Comparison of ENCODE assay signal across 8 mouse cellular contexts in genomic region chr10:63089758-63090571, GRCm38 (mm10). TPM values are rescaled to one million over a fixed set of nuclear protein-coding genes. Genes with fewer than 3 reads are reported as not detected.
A peak's percentile ranks its signal among the peaks of the same experiment; 100 is the strongest.
DNase-seq lines count a peak whose midpoint lies in the region; ATAC-seq and TF ChIP-seq lines count a peak whose summit lies in the region.

No protein-coding gene starts in this region.

- peak overlapping the region; percentile 64 for H3K9ac ChIP-seq in heart, embryonic 11.5 days (ENCODE audit: low read depth, low read length)
- H3K9ac ChIP-seq in forebrain, embryonic 16.5 days (replicated peaks; ENCODE audit: low read depth, low read length), result peak overlapping the region; percentile 35
- peak overlapping the region; percentile 43; the same call in 1 of the 2 replicates for H3K9ac ChIP-seq in limb, embryonic 14.5 days (ENCODE audit: low read depth, low read length, severe bottlenecking)
- H3K9ac ChIP-seq in stomach, embryonic 15.5 days, result no peak overlapping the region

- ATAC-seq in heart, embryonic 11.5 days (replicated peaks; ENCODE audit: insufficient number of reproducible peaks, low FRiP score, low TSS enrichment), result no peak
- peak; percentile 20; the same call in 1 of the 2 replicates for ATAC-seq in forebrain, embryonic 16.5 days
- no peak for ATAC-seq in limb, embryonic 14.5 days (ENCODE audit: low FRiP score, low read depth)
- ATAC-seq in stomach, embryonic 15.5 days (ENCODE audit: insufficient read depth, low FRiP score, low read depth), result no peak

- no peak for TF ChIP-seq POLR2A in spleen, adult 2 months (IDR thresholded peaks at IDR 0.05; ENCODE audit: low read depth, low read length)
- no peak for TF ChIP-seq POLR2A in limb, embryonic 14.5 days (IDR thresholded peaks at IDR 0.05; ENCODE audit: borderline replicate concordance, extremely low read depth, insufficient read depth, insufficient read length)

- no peak overlapping the region for H3K27ac ChIP-seq in heart, embryonic 11.5 days (ENCODE audit: low read depth, low read length)
- H3K27ac ChIP-seq in spleen, adult 2 months (ENCODE audit: insufficient read depth, low read length), result no peak overlapping the region
- no peak overlapping the region for H3K27ac ChIP-seq in forebrain, embryonic 16.5 days (ENCODE audit: low read length)
- no peak overlapping the region for H3K27ac ChIP-seq in limb, embryonic 14.5 days (replicated peaks; ENCODE audit: low read depth, low read length)
- no peak overlapping the region for H3K27ac ChIP-seq in stomach, embryonic 15.5 days

- H3K27me3 ChIP-seq in heart, embryonic 11.5 days (ENCODE audit: control insufficient read depth, insufficient read depth, low read length), result peaks cover 3% of the 10 kb centered on the region; the same call in 1 of the 2 replicates
- no peaks in the 10 kb centered on the region for H3K27me3 ChIP-seq in spleen, adult 2 months (ENCODE audit: control insufficient read depth, insufficient read depth, low read length)
- no peaks in the 10 kb centered on the region for H3K27me3 ChIP-seq in forebrain, embryonic 16.5 days (replicated peaks; ENCODE audit: control insufficient read depth, insufficient read depth, low read length)
- H3K27me3 ChIP-seq in limb, embryonic 14.5 days (ENCODE audit: control insufficient read depth, insufficient read depth, low read length), result 0 out of 2 replicates have a peak, but pooled peaks cover 4% of the 10 kb centered on the region
- H3K27me3 ChIP-seq in stomach, embryonic 15.5 days (replicated peaks), result no peaks in the 10 kb centered on the region; the same call in 1 of the 2 replicates

- peak overlapping the region; percentile 74 for H3K4me2 ChIP-seq in heart, embryonic 11.5 days
- H3K4me2 ChIP-seq in forebrain, embryonic 16.5 days (ENCODE audit: low read length), result peak overlapping the region; percentile 57
- peak overlapping the region; percentile 44 for H3K4me2 ChIP-seq in limb, embryonic 14.5 days (replicated peaks; ENCODE audit: low read depth, low read length, severe bottlenecking)
- peak overlapping the region; percentile 55 for H3K4me2 ChIP-seq in stomach, embryonic 15.5 days

- no peaks in the 10 kb centered on the region for H3K36me3 ChIP-seq in heart, embryonic 11.5 days (ENCODE audit: control insufficient read depth, insufficient read depth, low read length)
- no peaks in the 10 kb centered on the region for H3K36me3 ChIP-seq in spleen, adult 2 months (ENCODE audit: control insufficient read depth, insufficient read depth, low read length)
- H3K36me3 ChIP-seq in forebrain, embryonic 16.5 days (ENCODE audit: control insufficient read depth, insufficient read depth), result no peaks in the 10 kb centered on the region
- no peaks in the 10 kb centered on the region for H3K36me3 ChIP-seq in limb, embryonic 14.5 days (ENCODE audit: control insufficient read depth, insufficient read depth, low read length)
- H3K36me3 ChIP-seq in stomach, embryonic 15.5 days, result no peaks in the 10 kb centered on the region

- WGBS in heart, embryonic 11.5 days (ENCODE audit: insufficient replicate concordance), result 5% methylated on average over 26 of the region's 26 CpGs
- 43% methylated on average over 26 of the region's 26 CpGs for WGBS in spleen, adult 2 months
- WGBS in forebrain, embryonic 16.5 days, result 2% methylated on average over 26 of the region's 26 CpGs
- 8% methylated on average over 26 of the region's 26 CpGs for WGBS in limb, embryonic 14.5 days
- WGBS in stomach, embryonic 15.5 days, result 8% methylated on average over 26 of the region's 26 CpGs

- TF ChIP-seq CTCF in spleen, adult 2 months (IDR thresholded peaks at IDR 0.05; ENCODE audit: extremely low read depth, insufficient read depth, insufficient read length, insufficient replicate concordance), result no peak

- H3K4me1 ChIP-seq in heart, embryonic 11.5 days (ENCODE audit: control insufficient read depth, insufficient read depth, low read length), result peaks cover 4% of the 10 kb centered on the region; the same call in 1 of the 2 replicates
- H3K4me1 ChIP-seq in spleen, adult 2 months (ENCODE audit: control insufficient read depth, insufficient read depth, insufficient read length), result peaks cover 4% of the 10 kb centered on the region; the same call in 1 of the 2 replicates
- H3K4me1 ChIP-seq in forebrain, embryonic 16.5 days (replicated peaks; ENCODE audit: control insufficient read depth, insufficient read depth, low read length), result peaks cover 12% of the 10 kb centered on the region
- H3K4me1 ChIP-seq in limb, embryonic 14.5 days (ENCODE audit: control insufficient read depth, insufficient read depth, low read length), result no peaks in the 10 kb centered on the region
- H3K4me1 ChIP-seq in stomach, embryonic 15.5 days, result peaks cover 6% of the 10 kb centered on the region; the same call in 1 of the 2 replicates

- DNase-seq in heart, adult 8-10 months (ENCODE audit: low spot score), result no peak
- no peak for DNase-seq in spleen, adult 2 months (ENCODE audit: low read depth in 1 of 2, low spot score in 2 of 2)
- DNase-seq in spleen, postnatal 4 days (ENCODE audit: low spot score in 2 of 2), result no peak
- DNase-seq in limb, embryonic 14.5 days (ENCODE audit: low spot score), result no peak
- DNase-seq in yolk sac, embryonic 10.5 days (ENCODE audit: low spot score), result no peak

- no peaks in the 10 kb centered on the region for H3K9me3 ChIP-seq in heart, embryonic 11.5 days (replicated peaks; ENCODE audit: control insufficient read depth, low read length)
- H3K9me3 ChIP-seq in forebrain, embryonic 16.5 days (ENCODE audit: control insufficient read depth, low read length), result no peaks in the 10 kb centered on the region
- H3K9me3 ChIP-seq in limb, embryonic 14.5 days (ENCODE audit: control insufficient read depth, low read length), result no peaks in the 10 kb centered on the region
- no peaks in the 10 kb centered on the region for H3K9me3 ChIP-seq in stomach, embryonic 15.5 days

- peak overlapping the region; percentile 40 for H3K4me3 ChIP-seq in heart, embryonic 11.5 days (ENCODE audit: low read depth, low read length)
- H3K4me3 ChIP-seq in spleen, adult 2 months (ENCODE audit: extremely low read depth, insufficient read depth, insufficient read length), result peak overlapping the region; percentile 27; the same call in 1 of the 2 replicates
- H3K4me3 ChIP-seq in forebrain, embryonic 16.5 days (replicated peaks; ENCODE audit: low read length), result peak overlapping the region; percentile 35
- H3K4me3 ChIP-seq in limb, embryonic 14.5 days (replicated peaks; ENCODE audit: low read length), result peak overlapping the region; percentile 22
- peak overlapping the region; percentile 31 for H3K4me3 ChIP-seq in stomach, embryonic 15.5 days (replicated peaks)

RNA-seq across cellular contexts. Expression of gene Atoh7, which starts 9.5 kb away (rescaled TPM):
- polyA plus RNA-seq in heart, embryonic 11.5 days (2014; fragmentation: Nextera tagmentation; extraction: Ambion mirVana), result not detected in 2 replicates
- not detected for total RNA-seq in heart, adult 8-10 months (2022)
- polyA plus RNA-seq in spleen, adult 2 months (2012; rRNA removed), result 0.16 TPM in 1 of 2 replicates, not detected in the other
- polyA plus RNA-seq in forebrain, embryonic 16.5 days (2015; fragmentation: Nextera tagmentation; extraction: Ambion mirVana), result 0.94 and 0.98 TPM in 2 replicates
- 0.08 TPM in 2 replicates for polyA plus RNA-seq in limb, embryonic 14.5 days (2012; rRNA removed)
- 0.17 and 0.57 TPM in 2 replicates for polyA plus RNA-seq in limb, embryonic 14.5 days (2014; fragmentation: Nextera tagmentation; extraction: Ambion mirVana)
- polyA plus RNA-seq in stomach, embryonic 15.5 days (2015; fragmentation: Nextera tagmentation; extraction: Ambion mirVana), result 0.08 and 0.23 TPM in 2 replicates

RNA-seq across cellular contexts. Expression of gene Pbld1, which starts 30.0 kb away (rescaled TPM):
- 0.38 and 1.1 TPM in 2 replicates for polyA plus RNA-seq in heart, embryonic 11.5 days (2014; fragmentation: Nextera tagmentation; extraction: Ambion mirVana)
- total RNA-seq in heart, adult 8-10 months (2022), result 1 to 10 TPM; 1.0 to 2.8 (median 2.0) TPM
- polyA plus RNA-seq in spleen, adult 2 months (2012; rRNA removed), result 0.58 and 1.3 TPM in 2 replicates
- polyA plus RNA-seq in forebrain, embryonic 16.5 days (2015; fragmentation: Nextera tagmentation; extraction: Ambion mirVana), result 0.62 and 0.99 TPM in 2 replicates
- 0.17 and 0.23 TPM in 2 replicates for polyA plus RNA-seq in limb, embryonic 14.5 days (2012; rRNA removed)
- polyA plus RNA-seq in limb, embryonic 14.5 days (2014; fragmentation: Nextera tagmentation; extraction: Ambion mirVana), result 0.78 and 1.1 TPM in 2 replicates
- 6.5 and 8.3 TPM in 2 replicates for polyA plus RNA-seq in stomach, embryonic 15.5 days (2015; fragmentation: Nextera tagmentation; extraction: Ambion mirVana)
